Mouse (Mus musculus) adrenal gland, postnatal 25 days (tissue): ENCODE data around the gene Stambp. TPM values are rescaled to one million over a fixed set of nuclear protein-coding genes. Genes with fewer than 3 reads are reported as not detected.

Experiments used
- DNase-seq: peaks from one replicate; pipeline ENCODE4 v3.0.0; 2021; ENCODE audit warnings: mixed read lengths
- total RNA-seq: library from RNA; stranded (reverse); gene quantifications from 2 replicates; pipeline ENCODE4 v1.2.3, GENCODE M21; 2021

The Stambp gene
- total RNA-seq, 1 experiment from 2014 or later: 31.1 TPM

- DNase-seq: no peak
Observed at GRCm38 (mm10) chr6:83568901-83569862, 3.3 kb downstream of the Stambp start.

- DNase-seq: no peak
Observed at GRCm38 (mm10) chr6:83555972-83556371, 16.6 kb downstream of the Stambp start.

- no peak for DNase-seq
Observed at GRCm38 (mm10) chr6:83548346-83548745, 24.2 kb downstream of the Stambp start.

GRCm38 (mm10) chr6:83545778-83546177 is 26.8 kb downstream of the Stambp start:
- no peak for DNase-seq

- no peak for DNase-seq
Observed at GRCm38 (mm10) chr6:83541756-83542456, 30.6 kb downstream of the Stambp start.

- no peak for DNase-seq
Observed at GRCm38 (mm10) chr6:83540017-83540416, 32.5 kb downstream of the Stambp start.

- no peak for DNase-seq
Observed at GRCm38 (mm10) chr6:83536795-83537059, 35.8 kb downstream of the Stambp start.

GRCm38 (mm10) chr6:83536028-83536794 is 36.3 kb downstream of the Stambp start, which contains the start of gene Actg2:
Gene Actg2 (minus strand): TSS chr6:83536265.
- no peak for DNase-seq

GRCm38 (mm10) chr6:83532608-83533007 is 39.9 kb downstream of the Stambp start:
- no peak for DNase-seq

GRCm38 (mm10) chr6:83523194-83523593 is 49.3 kb downstream of the Stambp start:
- DNase-seq: no peak

- DNase-seq: no peak
Observed at GRCm38 (mm10) chr6:83521784-83522183, 50.7 kb downstream of the Stambp start.

- no peak for DNase-seq
Observed at GRCm38 (mm10) chr6:83518637-83519036, 53.9 kb downstream of the Stambp start.

GRCm38 (mm10) chr6:83515172-83515571 is 57.4 kb downstream of the Stambp start:
- DNase-seq: no peak

- DNase-seq: peak; percentile 50
Observed at GRCm38 (mm10) chr6:83512495-83512894, 60.0 kb downstream of the Stambp start.

GRCm38 (mm10) chr6:83510210-83510609 is 62.3 kb downstream of the Stambp start:
- no peak for DNase-seq

GRCm38 (mm10) chr6:83509442-83509841 is 63.1 kb downstream of the Stambp start:
- peak; percentile 68 for DNase-seq

- DNase-seq: no peak
Observed at GRCm38 (mm10) chr6:83507168-83507546, 65.4 kb downstream of the Stambp start.

GRCm38 (mm10) chr6:83506258-83507167 is 66.0 kb downstream of the Stambp start, which contains the start of gene Dguok:
Gene Dguok (minus strand): TSS chr6:83506969.
- DNase-seq: peak; percentile 94

GRCm38 (mm10) chr6:83505554-83505953 is 67.0 kb downstream of the Stambp start:
- DNase-seq: no peak

- DNase-seq: no peak
Observed at GRCm38 (mm10) chr6:83503361-83503760, 69.2 kb downstream of the Stambp start.

GRCm38 (mm10) chr6:83502656-83503055 is 69.9 kb downstream of the Stambp start:
- no peak for DNase-seq
